Mouse (Mus musculus) midbrain, postnatal 0 days (tissue): Measurements from ENCODE around the gene Jpt1. TPM values are rescaled to one million over a fixed set of nuclear protein-coding genes. Genes with fewer than 3 reads are reported as not detected.
"Not testable (repeated sequence)": the region's sequence is repeated elsewhere in the genome, so short reads cannot be mapped to it uniquely, and the experiment has no call there.

Experiments used
- ATAC-seq: fragments of 200-750 bp; cut with Nextera tagmentation; 2 replicates; pipeline ENCODE4 v1.8.0; 2017; ENCODE audit warnings: moderate number of reproducible peaks, mild to moderate bottlenecking, moderate TSS enrichment, moderate library complexity; ENCODE audit not compliant: low FRiP score
- DNase-seq: peaks from one replicate; pipeline ENCODE4 v3.0.0-alpha.2; 2015; ENCODE audit warnings: low spot score
- H3K27ac ChIP-seq: fragments of 300-500 bp; sonication (generic); 2 replicates; pipeline ENCODE4 v1.5.1; 2014; ENCODE audit warnings: low read depth, mild to moderate bottlenecking, low read length, mixed read lengths
- H3K27me3 ChIP-seq: fragments of 300-500 bp; sonication (generic); 2 replicates; pipeline ENCODE4 v1.6.1; 2014; ENCODE audit warnings: low read length, control low read depth, mixed read lengths; ENCODE audit not compliant: insufficient read depth
- H3K36me3 ChIP-seq: fragments of 300-500 bp; sonication (generic); 2 replicates; pipeline ENCODE4 v1.6.1; 2014; ENCODE audit warnings: low read length, control low read depth, mixed read lengths; ENCODE audit not compliant: insufficient read depth
- H3K4me1 ChIP-seq: fragments of 300-500 bp; sonication (generic); 2 replicates; pipeline ENCODE4 v1.6.1; 2014; ENCODE audit warnings: mild to moderate bottlenecking, control low read depth, antibody characterized with exemption, low read length, mixed read lengths; ENCODE audit not compliant: insufficient read depth
- H3K4me2 ChIP-seq: fragments of 300-500 bp; sonication (generic); 2 replicates; pipeline ENCODE4 v1.6.1; 2014; ENCODE audit warnings: low read depth, mild to moderate bottlenecking, low read length, mixed read lengths; ENCODE audit not compliant: poor library complexity, severe bottlenecking
- H3K4me3 ChIP-seq: fragments of 300-500 bp; sonication (generic); 2 replicates; pipeline ENCODE4 v1.5.1; 2014; ENCODE audit warnings: low read depth, mild to moderate bottlenecking, low read length, moderate library complexity
- H3K9ac ChIP-seq: fragments of 300-500 bp; sonication (generic); replicated peaks from 2 replicates; pipeline ENCODE4 v1.6.1; 2014; ENCODE audit warnings: mild to moderate bottlenecking, low read length, moderate library complexity, mixed read lengths; ENCODE audit not compliant: poor library complexity, severe bottlenecking
- H3K9me3 ChIP-seq: fragments of 300-500 bp; sonication (generic); 2 replicates; pipeline ENCODE4 v1.6.1; 2016; ENCODE audit warnings: low read length, control low read depth
- CTCF ChIP-seq: IDR thresholded peaks from 2 replicates; pipeline ENCODE4 v1.5.1; 2016; ENCODE audit warnings: antibody characterized with exemption, mild to moderate bottlenecking
- whole genome bisulfite sequencing: fragments of 180-500 bp; shearing (Covaris S2); extraction: QIAGEN DNeasy Blood & Tissue Kit; methylation state at CpG from one replicate; pipeline ENCODE4 v1.1.7; 2014; 5-methylcytosine and 5-hydroxymethylcytosine counted together
- polyA plus RNA-seq: library from polyadenylated mRNA; unstranded; fragments of >200 nt; fragmentation: Nextera tagmentation; extraction: Ambion mirVana; gene quantifications from 2 replicates; pipeline ENCODE4 v1.2.1, GENCODE M21; 2015
- total RNA-seq: library from RNA; depleted of rRNA; stranded (reverse); fragments of >200 nt; gene quantifications from 2 replicates; pipeline ENCODE4 v1.2.3, GENCODE M21; 2014

Jpt1 gene
- total and polyA plus RNA-seq, 2 experiments from 2014 or later: 744 to 1,259 TPM

DNA sequence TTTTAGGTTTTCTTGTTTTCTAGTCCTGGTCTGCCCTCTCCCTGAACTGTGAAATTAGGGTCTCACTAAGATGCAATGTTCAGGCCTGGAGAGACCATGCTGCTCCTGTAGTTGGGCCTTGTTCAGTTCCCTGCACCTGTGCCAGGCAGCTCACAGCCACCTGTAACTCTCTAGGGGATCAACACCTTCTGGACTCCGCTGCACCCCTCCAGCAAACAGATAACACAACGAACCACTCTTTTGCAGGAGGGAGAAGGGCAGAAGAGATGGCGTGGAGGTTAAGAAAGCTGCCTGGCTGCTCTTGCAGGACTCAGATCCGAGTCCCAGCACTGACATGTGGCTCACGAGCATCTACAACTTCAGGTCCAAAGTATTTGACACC lies 3.7 kb downstream of the Jpt1 start:
- TF ChIP-seq CTCF: no peak
- peak overlapping the region; percentile 76 for H3K4me2 ChIP-seq
- peak overlapping the region; percentile 99; the same call in 1 of the 2 replicates for H3K4me3 ChIP-seq
- H3K9ac ChIP-seq: no peak overlapping the region
- H3K36me3 ChIP-seq: no peaks in the 10 kb centered on the region
- no peak for DNase-seq
- H3K27ac ChIP-seq: no peak overlapping the region
- no peak for ATAC-seq
- no peaks in the 10 kb centered on the region for H3K27me3 ChIP-seq
- H3K4me1 ChIP-seq: peaks cover 19% of the 10 kb centered on the region
- H3K9me3 ChIP-seq: no peaks in the 10 kb centered on the region
- WGBS: 43% methylated on average over 5 of the region's 5 CpGs

DNA sequence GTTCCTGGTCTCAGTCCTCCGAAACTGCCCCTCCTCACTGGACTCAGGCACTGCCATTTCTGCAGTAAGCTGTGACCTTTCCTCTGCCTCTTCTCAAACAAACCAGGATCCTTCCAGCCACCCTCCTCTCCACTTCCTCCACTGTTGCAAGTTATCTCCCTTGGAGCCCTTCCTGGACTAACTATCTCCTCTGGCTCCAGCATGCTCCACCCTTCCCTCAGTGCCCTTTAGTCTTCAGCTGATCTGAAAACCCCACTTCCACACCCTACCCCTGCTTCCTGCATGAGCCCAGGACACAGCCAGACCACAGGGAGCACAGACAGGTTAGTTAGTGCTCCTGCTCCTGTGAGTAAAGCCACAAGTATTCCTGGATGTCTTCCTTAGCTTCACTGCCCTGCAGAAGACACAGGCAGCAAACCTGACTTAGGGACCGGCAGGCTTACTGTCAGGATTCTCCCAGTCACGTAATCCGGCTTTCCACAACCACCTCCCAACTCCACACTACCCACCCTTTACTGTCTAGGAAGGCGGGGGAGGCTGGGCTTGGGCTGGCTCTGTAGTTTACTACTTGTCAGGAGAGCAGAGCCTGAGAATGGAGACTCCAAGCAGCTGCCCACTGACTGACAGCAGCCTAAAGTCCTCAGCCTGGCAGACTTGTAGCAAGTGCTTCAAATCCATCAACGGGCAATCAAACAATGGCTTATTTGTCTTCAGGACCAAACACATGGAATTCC lies 4.2 kb downstream of the Jpt1 start:
- Histone ChIP-seq H3K4me2 (peak overlapping the region; percentile 76), H3K9me3 (no peaks in the 10 kb centered on the region), H3K4me1 (peaks cover 19% of the 10 kb centered on the region), H3K27me3 (no peaks in the 10 kb centered on the region), H3K4me3 (peak overlapping the region; percentile 5; the same call in 1 of the 2 replicates), H3K9ac (peak overlapping the region; percentile 14; the same call in 1 of the 2 replicates), H3K36me3 (no peaks in the 10 kb centered on the region), H3K27ac (no peak overlapping the region)
- TF ChIP-seq CTCF: no peak
- DNase-seq: no peak
- WGBS: 20% methylated on average over 6 of the region's 6 CpGs
- no peak for ATAC-seq

DNA sequence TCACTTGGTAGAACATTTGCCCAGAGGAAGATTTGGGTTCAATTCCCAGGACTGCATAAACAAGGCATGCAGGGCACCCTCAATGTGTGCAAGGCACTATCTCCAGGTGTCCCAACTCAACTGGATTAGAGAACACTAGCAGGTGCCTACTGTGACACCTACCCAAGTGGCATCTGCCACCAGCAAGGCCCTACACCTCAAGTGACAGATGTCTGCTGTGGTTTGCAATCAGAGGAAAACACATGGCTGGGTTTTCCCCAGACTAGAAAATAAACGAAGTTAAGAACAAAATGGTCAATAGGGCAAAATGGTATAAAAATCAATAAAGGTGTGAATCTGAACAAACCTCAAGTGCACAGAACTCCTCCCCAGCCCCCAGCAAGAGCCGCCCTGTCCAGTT lies 6.1 kb downstream of the Jpt1 start:
- Histone ChIP-seq H3K27me3 (no peaks in the 10 kb centered on the region), H3K36me3 (0 out of 2 replicates have a peak, but pooled peaks cover 3% of the 10 kb centered on the region), H3K9ac (no peak overlapping the region), H3K9me3 (no peaks in the 10 kb centered on the region), H3K4me2 (no peak overlapping the region), H3K4me1 (peaks cover 19% of the 10 kb centered on the region), H3K27ac (no peak overlapping the region), H3K4me3 (no peak overlapping the region)
- 73% methylated on average over 2 of the region's 2 CpGs for WGBS
- no peak for DNase-seq
- no peak for TF ChIP-seq CTCF
- no peak for ATAC-seq

DNA sequence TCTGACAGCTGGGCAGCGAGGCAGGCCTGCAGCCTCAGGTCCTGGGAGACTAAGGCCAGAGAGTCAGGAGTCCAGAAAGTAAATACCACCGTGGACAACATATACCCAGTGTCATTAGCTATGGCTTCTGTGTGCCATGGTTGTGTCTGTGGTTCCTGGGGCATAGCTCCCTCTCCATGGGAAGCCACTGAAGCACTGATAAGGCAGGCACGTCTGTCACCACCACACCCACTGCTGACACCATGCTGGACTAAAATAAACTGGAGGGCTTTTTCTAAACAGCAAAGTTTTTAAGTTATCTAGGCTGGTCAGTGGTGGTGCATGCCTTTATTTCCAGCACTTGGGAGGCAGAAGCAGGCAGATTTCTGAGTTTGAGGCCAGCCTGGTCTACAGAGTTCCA lies 7.6 kb downstream of the Jpt1 start:
- TF ChIP-seq CTCF: no peak

DNA sequence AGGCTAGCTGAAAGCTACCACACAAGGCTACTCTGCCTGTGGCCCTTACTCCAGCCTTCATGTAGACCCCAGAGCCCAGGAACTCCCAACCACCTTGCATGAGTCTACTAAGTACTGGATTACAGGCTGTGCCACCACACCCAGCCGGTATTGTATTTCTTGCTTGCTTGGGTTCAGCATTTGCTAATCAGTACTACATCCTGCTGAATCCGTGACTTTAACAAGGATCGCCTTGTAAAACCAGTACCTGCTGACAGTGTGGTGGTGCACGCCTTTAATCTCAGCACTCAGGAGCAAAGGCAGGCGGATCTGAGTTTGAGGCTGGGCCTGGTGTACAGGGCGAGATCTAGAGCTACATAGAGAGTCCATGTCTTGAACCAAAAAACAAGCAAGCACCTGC lies 11.6 kb downstream of the Jpt1 start:
- ATAC-seq (no peak), DNase-seq (no peak)
- Histone ChIP-seq H3K36me3 (peaks cover 37% of the 10 kb centered on the region), H3K27ac (no peak overlapping the region), H3K9ac (no peak overlapping the region), H3K4me2 (no peak overlapping the region), H3K9me3 (no peaks in the 10 kb centered on the region), H3K4me3 (no peak overlapping the region), H3K27me3 (no peaks in the 10 kb centered on the region), H3K4me1 (no peaks in the 10 kb centered on the region)
- TF ChIP-seq CTCF: no peak
- WGBS: 97% methylated on average over 6 of the region's 6 CpGs

More for the DNA sequence above, 7.6 kb downstream of the Jpt1 start:
- Histone ChIP-seq H3K27ac (no peak overlapping the region), H3K4me2 (no peak overlapping the region), H3K36me3 (peaks cover 7% of the 10 kb centered on the region), H3K9me3 (no peaks in the 10 kb centered on the region), H3K9ac (no peak overlapping the region), H3K4me1 (peaks cover 15% of the 10 kb centered on the region), H3K4me3 (no peak overlapping the region), H3K27me3 (no peaks in the 10 kb centered on the region)
- ATAC-seq: no peak
- 62% methylated on average over 3 of the region's 3 CpGs for WGBS
- no peak for DNase-seq

DNA sequence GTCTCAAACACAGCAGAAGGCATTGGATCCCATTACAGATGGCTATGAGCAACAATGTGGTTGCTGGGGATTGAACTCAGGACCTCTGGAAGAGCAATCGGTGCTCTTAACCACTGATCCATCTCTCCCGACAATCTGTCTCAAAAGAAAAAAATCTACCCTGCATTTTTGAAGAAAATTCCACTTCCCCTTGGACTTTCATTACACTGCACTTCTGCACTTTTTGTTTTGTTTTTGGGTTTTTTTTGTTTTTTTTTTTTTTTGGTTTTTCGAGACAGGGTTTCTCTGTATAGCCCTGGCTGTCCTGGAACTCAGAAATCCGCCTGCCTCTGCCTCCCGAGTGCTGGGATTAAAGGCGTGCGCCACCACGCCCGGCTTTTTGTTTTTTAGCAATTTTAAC lies 17.6 kb downstream of the Jpt1 start:
- WGBS: 88% methylated on average over 9 of the region's 9 CpGs
- H3K4me3 ChIP-seq: not testable (repeated sequence)
- H3K36me3 ChIP-seq: peaks cover 35% of the 10 kb centered on the region

More for the DNA sequence above, 17.6 kb downstream of the Jpt1 start:
- not testable (repeated sequence) for H3K9me3 ChIP-seq, H3K9ac ChIP-seq, ATAC-seq, H3K27me3 ChIP-seq, H3K27ac ChIP-seq, H3K4me1 ChIP-seq, H3K4me2 ChIP-seq, DNase-seq
